Mouse (Mus musculus) brain, embryonic 18.5 days (tissue): Measurements from ENCODE around the gene Cela3b.
"Not testable (repeated sequence)": the region's sequence is repeated elsewhere in the genome, so short reads cannot be mapped to it uniquely, and the experiment has no call there.

Source experiments
- DNase-seq: peaks from one replicate; pipeline ENCODE4 v3.0.0-alpha.2; 2012; ENCODE audit warnings: low read depth, low spot score

The Cela3b gene

DNA sequence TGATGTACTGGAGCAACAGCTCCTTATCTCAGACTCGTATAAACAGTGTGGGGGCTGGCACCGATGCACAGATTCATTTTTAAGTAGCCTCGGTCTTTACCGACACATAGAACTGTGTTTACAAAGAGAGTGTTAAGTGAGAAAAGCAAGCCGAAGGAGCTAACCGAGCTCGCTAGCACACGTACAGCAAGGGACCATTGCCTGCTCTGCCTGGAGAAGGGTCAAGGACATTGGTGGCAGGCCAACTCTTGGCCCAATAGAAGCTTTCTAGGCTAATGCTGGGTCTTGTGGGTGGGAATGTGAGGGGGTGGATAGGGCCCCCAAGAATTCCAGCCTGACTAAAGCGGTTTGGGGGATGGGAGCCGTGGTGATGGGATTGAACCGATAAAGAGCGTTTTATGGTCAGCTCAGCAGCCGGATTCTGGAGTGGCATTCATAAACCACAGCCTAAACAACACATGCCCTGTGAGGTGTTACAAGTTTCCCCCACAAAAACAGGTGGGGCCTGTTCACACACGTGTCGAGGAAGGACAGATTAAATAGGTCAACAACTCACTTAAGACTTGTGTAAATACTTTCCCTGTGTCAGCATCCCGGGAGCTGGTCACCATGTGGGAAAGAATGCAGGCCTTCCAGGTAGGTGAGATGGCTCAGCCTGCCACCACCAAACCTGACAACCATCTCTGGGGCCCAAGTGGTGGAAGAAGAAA is 31.8 kb upstream of the Cela3b start:
- DNase-seq: no peak

DNA sequence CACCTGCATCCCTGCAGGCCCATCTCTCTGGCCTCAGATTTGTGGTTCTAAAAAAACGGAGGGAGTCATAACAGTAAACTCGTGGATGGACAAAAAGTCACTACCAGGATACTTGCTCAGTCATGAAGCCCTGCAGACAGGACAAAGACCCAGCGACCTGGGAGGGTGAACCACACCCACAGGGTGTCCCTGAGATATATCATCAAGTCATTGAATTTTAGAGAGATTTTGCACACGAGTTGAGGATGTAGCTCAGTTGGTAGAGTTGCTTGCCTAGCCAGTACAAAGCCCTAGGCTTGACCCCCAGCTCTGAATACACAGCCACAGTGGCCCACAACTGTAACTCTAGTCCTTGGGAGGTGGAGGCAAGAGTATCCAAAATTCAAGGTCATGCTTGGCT is 30.9 kb upstream of the Cela3b start:
- no peak for DNase-seq

DNA sequence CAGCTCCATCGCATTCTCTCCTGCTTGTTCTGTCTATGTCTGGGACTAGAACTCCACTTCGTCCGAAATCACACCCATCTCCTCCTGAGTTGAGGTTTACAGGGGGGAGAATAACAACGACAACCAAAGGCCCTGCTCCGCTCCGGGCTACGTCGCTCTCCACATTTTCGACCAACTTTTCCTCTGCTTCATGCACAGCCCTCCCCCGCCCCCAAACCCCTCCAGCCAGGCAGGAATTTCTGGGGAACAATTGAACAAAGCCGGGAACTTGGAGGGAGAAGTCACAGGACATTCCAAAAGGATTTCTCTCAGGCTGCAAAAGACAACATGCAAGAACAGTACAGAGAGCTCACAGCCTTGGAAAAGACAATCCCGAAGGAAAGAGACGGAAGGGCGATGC is 30.3 kb upstream of the Cela3b start:
- no peak for DNase-seq

- no peak for DNase-seq
These were observed 28.5 kb upstream of the Cela3b start for GRCm38 (mm10) chr4:137458861-137459260.

- no peak for DNase-seq
These were observed 28.0 kb upstream of the Cela3b start for GRCm38 (mm10) chr4:137458310-137458709.

- no peak for DNase-seq
These were observed 27.0 kb upstream of the Cela3b start for GRCm38 (mm10) chr4:137457292-137457691.

DNA sequence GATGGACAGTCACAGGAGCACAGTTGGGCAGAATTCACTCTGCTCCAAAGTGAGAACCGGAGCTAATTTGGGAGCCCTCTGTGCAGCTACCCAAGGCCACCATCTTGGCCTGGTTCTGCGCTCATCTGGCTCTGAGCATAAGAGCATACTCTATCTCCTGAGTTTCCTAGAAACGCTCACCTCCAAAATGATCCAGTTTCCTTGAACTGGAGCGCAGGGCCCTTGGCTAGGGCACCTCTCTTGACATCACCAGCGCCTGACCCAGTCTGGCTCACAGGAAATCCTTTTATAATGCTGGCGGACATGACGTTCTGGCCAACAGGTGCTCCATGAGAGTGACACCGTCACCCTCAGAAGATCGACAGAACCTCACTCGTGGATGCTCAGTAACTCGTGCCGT is 26.2 kb upstream of the Cela3b start:
- DNase-seq: no peak

GRCm38 (mm10) chr4:137454582-137454981 is 24.2 kb upstream of the Cela3b start:
- DNase-seq: no peak

DNA sequence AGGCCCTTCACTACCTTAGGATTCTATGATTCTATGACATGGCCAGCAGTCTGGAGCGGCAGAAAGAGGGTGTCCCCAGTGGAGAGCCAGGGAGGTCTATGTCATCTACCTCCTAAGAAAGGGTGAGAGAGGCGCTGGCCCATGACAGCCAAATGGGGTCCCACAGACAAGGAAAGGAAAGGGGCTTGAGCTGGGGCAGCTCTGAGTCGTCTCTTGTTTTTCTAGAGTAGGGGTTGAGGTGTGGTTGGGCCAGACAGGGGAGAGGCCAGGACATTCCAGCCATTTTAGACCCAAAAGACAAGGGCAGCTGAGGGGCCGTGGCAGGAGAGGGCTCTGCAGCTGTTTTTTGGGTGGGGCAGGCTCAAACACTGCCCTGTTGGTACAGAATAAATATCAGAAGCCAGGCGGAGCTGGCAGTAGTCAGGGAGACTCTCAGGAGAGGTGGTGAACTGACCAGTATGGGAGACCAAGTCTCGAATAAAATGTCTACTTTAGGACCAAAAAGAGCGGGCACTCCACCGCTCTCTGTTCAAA is 23.0 kb upstream of the Cela3b start, which contains the start of gene 1700013G24Rik:
1700013G24Rik (plus strand) TSS at position 51 of the 534 bp plus-strand sequence.
- DNase-seq: no peak

- DNase-seq: no peak
These were observed 21.9 kb upstream of the Cela3b start for GRCm38 (mm10) chr4:137452190-137452589.

- DNase-seq: no peak
These were observed 19.4 kb upstream of the Cela3b start for GRCm38 (mm10) chr4:137449715-137450114.

GRCm38 (mm10) chr4:137449132-137449531 is 18.8 kb upstream of the Cela3b start:
- no peak for DNase-seq

DNA sequence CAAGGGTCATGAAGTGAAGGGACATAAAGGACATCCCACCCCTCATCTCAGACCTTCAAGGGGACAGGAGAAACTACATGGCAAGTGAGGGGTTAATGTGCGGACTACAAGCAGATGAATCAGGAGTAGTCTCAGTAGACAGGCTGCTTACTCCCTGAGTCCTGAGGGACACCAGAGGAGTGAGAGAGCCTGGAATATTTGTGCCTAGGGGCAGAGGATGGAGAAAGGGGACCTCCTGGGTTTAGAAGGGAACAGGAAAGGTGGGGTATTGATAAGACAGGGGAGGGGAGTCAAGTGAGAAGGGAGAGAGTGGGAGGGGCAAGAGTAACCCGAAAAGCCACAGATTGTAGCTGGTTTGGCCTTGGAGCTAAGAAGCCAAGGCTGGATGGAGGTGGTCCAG is 18.3 kb upstream of the Cela3b start:
- DNase-seq: no peak

- no peak for DNase-seq
These were observed 17.9 kb upstream of the Cela3b start for GRCm38 (mm10) chr4:137448197-137448596.

- no peak for DNase-seq
These were observed 17.2 kb upstream of the Cela3b start for GRCm38 (mm10) chr4:137447363-137448196.

DNA sequence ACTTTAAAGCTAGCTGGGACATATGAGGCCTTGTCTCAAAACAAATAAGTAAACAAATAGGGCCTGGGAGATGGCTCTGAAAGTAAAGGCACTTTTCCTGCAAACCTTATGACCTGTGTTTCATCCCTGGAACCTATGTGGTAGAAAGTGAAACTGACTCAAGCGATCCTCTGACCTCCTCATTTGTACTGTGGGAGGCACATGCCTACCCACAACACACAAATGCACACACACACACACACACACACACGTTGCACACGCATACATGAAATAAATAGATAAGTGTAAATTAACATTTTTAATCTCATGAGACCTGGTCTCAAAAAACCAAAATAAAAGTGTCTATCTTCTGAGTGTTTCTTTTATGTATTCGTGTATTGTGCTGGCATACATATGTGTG is 15.5 kb upstream of the Cela3b start:
- no peak for DNase-seq

DNA sequence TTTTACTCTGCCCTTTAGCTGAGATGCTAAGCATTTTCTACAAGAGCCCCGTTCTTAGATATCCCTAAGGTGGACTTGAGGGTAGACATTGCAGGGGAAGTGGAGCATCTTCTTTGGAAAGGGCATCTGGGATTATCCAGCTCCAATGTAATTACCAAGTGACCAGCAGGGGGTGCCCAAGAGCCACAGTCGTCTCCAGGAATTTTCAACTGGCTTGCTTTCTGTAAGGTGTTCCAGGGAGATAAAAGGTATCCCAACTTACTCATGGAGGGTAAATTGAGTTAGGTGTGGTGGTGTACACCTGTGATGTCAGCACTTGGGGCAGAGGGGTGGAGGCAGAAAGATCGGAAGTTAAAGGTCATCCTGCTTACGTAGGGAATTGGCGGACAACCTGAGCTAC is 13.3 kb upstream of the Cela3b start:
- DNase-seq: no peak

- no peak for DNase-seq
These were observed 11.0 kb upstream of the Cela3b start for GRCm38 (mm10) chr4:137441332-137441731.

DNA sequence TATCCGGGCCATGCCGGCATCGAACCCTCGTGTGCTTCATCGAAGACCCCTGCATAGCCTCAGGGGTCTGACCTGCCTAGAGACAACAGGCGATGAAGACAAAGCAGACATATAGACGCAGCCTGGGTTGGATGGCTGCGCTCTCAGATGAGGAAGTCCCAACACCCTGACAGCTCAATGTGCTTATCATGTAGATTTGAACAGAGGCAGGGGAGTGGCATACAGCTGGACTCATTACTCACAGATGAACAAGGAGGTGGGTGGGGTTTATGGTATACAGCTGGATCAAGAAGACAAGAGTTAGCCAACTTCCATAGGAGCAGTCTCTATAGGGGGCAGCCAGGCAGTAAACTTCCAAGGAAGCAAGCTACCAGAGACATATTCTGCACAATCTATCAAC is 8.5 kb upstream of the Cela3b start:
- no peak for DNase-seq

DNA sequence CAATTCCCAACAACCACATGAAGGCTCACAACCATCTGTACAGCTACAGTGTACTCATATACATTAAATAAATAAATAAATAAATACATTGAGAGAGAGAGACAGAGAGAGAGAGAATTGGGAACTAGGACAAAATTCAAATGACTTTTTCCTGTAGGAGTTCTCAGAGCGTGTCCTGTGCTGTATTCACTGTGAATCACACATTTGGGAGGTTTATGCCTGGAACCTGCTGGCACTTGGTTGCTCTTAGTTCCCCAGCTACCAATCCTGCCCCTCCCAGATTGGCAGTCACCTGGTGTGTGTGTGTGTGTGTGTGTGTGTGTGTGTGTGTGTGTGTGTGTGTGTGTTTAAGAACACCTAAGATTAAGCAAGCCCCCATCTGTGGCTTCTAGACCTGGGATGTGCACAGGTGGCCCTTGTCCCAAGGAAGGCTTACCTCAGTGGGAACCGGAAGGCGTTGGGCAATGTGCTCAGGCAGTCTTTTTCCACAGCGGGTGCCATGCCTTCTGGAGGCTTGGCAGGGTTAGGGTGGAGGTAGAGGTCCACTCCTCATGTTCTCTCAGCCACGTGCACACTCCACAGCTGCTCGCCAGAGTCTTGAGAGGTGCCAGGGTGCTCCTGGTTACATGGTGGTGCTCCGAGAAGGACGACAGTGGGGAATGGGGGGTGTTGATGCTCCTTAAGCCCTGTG is 6.8 kb upstream of the Cela3b start:
- DNase-seq: no peak

DNA sequence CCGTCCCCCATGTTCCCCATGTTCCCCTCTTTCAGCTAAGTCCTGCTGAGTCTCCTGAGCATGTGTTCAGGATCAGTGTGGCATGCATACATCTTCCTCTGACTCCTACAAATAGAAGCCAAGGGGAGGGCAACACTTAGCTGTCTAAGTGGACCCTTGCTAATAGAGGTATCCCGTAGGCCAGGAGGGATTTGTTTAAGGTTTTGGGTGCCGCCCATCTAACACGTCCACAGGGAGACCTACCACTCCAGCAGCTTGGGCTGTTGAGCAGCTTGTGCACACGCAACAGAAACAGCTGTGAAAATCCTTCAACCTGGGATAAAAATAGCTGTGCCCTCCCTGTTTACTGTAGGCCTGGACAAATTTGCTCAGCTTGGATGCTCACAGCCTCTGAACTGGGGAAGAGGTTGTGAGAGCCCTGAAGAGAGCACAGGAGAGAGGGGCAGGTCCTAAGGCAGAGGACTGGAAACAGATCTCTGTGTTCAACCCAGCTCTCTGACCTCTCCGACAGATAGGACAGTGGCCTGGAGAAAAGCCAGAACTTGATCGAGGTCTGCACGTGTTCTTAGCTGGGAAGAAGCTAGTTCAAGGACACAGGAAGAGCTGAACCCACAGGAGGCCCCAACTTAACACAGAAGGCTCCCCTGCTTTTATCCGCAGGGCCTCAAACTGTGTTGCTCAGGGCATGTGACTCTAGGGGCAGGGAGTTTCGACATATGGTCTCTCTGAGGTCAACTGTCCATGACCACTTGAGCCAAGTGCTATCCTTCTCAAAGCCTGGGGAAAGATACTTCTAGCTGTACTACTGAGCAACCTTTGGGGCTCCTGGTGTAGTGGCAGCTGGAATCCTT is 2.6 kb upstream of the Cela3b start:
- DNase-seq: not testable (repeated sequence)
